Mouse (Mus musculus) myocyte (in vitro differentiated cells): ENCODE data around the gene Rtel1.

Experiments
- MYOD1 ChIP-seq, 3 experiments: IDR thresholded peaks; one replicate each; pipeline ENCODE4 v1.6.1; 2011; ENCODE audit warnings: control low read depth in 2 of 3, low read depth in 2 of 3, mild to moderate bottlenecking in 2 of 3, moderate library complexity in 1 of 3; ENCODE audit not compliant: insufficient read length in 2 of 3, control insufficient read depth in 1 of 3
- POLR2A ChIP-seq: IDR thresholded peaks from one replicate; pipeline ENCODE4 v1.6.1; 2011; ENCODE audit warnings: low read depth, mild to moderate bottlenecking, control low read depth, moderate library complexity; ENCODE audit not compliant: insufficient read length

DNA sequence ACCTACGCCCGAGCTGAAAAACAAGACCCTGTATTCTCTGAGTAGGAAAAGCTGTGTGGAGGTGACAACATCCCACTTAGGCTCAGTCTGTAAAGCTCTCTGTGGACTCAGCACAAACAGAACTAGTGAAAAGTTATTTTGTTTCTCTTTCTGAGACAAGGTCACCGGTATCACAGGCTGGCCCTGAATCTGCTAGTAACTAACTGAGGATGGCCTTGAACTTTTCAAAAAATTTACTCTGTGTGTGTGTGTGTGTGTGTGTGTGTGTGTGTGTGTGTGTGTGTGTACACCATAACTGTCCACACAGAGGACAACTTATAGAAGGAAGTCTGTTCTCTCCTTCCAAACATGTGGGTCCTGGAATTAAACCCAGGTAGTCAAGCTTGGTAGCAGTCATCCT, 74.5 kb downstream of the Rtel1 start:
- TF ChIP-seq POLR2A (no peak), MYOD1 (IDR thresholded peaks at IDR 0.05; ENCODE audit: control insufficient read depth in 1 of 3, insufficient read length in 2 of 3, low read depth in 2 of 3) (no peak)
